Mouse (Mus musculus) liver, embryonic 11.5 days (tissue): ENCODE measurements around the gene Tdgf1. TPM values are rescaled to one million over a fixed set of nuclear protein-coding genes. Genes with fewer than 3 reads are reported as not detected.

Experiments
- ATAC-seq: fragments of 200-750 bp; cut with Nextera tagmentation; replicated peaks from 2 replicates; pipeline ENCODE4 v1.8.0; 2017; ENCODE audit warnings: moderate number of reproducible peaks, mild to moderate bottlenecking, moderate TSS enrichment, moderate library complexity; ENCODE audit not compliant: low FRiP score
- DNase-seq: peaks from one replicate; pipeline ENCODE4 v3.0.0-alpha.2; 2017; ENCODE audit warnings: low spot score
- H3K27ac ChIP-seq: fragments of 300-500 bp; sonication (generic); 2 replicates; pipeline ENCODE4 v1.5.1; 2014; ENCODE audit warnings: mild to moderate bottlenecking, low read depth, low read length, control low read depth
- H3K27me3 ChIP-seq: fragments of 300-500 bp; sonication (generic); replicated peaks from 2 replicates; pipeline ENCODE4 v1.6.1; 2014; ENCODE audit warnings: low read length, mixed read lengths; ENCODE audit not compliant: control insufficient read depth, insufficient read depth
- H3K36me3 ChIP-seq: fragments of 300-500 bp; sonication (generic); 2 replicates; pipeline ENCODE4 v1.6.1; 2014; ENCODE audit warnings: mild to moderate bottlenecking, low read length, moderate library complexity, mixed read lengths; ENCODE audit not compliant: control insufficient read depth, insufficient read depth
- H3K4me1 ChIP-seq: fragments of 300-500 bp; sonication (generic); replicated peaks from 2 replicates; pipeline ENCODE4 v1.6.1; 2014; ENCODE audit warnings: low read length, mixed read lengths; ENCODE audit not compliant: control insufficient read depth, insufficient read depth
- H3K4me2 ChIP-seq: fragments of 300-500 bp; sonication (generic); 2 replicates; pipeline ENCODE4 v1.6.1; 2014; ENCODE audit warnings: mild to moderate bottlenecking, control low read depth, moderate library complexity
- H3K4me3 ChIP-seq: fragments of 300-500 bp; sonication (generic); 2 replicates; pipeline ENCODE4 v1.5.1; 2014; ENCODE audit warnings: low read depth, low read length, control low read depth
- H3K9ac ChIP-seq: fragments of 300-500 bp; sonication (generic); 2 replicates; pipeline ENCODE4 v1.6.1; 2014; ENCODE audit warnings: low read depth, low read length, control low read depth
- H3K9me3 ChIP-seq: fragments of 300-500 bp; sonication (generic); 2 replicates; pipeline ENCODE4 v1.6.1; 2016; ENCODE audit warnings: low read length, inconsistent platforms, mixed read lengths; ENCODE audit not compliant: control insufficient read depth
- WGBS: fragments of 180-500 bp; shearing (Covaris S2); extraction: QIAGEN DNeasy Blood & Tissue Kit; methylation state at CpG from one replicate; pipeline ENCODE4 v1.1.7; 2014; 5-methylcytosine and 5-hydroxymethylcytosine counted together
- polyA plus RNA-seq: library from polyadenylated mRNA; unstranded; fragments of >200 nt; fragmentation: Nextera tagmentation; extraction: Ambion mirVana; gene quantifications from 2 replicates; pipeline ENCODE4 v1.2.1, GENCODE M21; 2014

Gene Tdgf1
- not detected in 2 replicates for polyA plus RNA-seq

DNA sequence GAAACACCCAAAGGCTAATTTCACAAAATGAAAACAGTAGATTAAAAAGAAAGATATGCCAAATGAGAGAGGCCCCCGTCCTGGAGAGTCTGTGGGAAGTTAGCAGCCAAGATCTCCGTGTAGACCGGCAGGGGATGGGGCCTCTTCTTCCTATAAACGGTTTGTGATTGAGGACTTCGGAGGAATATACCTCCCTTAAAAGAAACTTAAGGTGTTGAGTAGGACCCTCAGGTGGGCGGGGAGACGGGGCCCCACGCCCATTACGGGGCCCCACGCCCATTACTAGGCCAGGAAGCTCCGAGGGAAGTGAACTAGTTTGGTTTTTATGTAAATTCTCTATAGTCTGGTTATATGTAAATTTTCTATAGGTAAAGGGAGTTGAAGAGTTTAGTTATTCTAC lies at the start of gene Tdgf1:
Gene Tdgf1 (minus strand): TSS at position 233 of the 400 bp plus-strand sequence.
- peaks cover 19% of the 10 kb centered on the region for H3K27me3 ChIP-seq
- no peak for DNase-seq
- no peak within 1 kb of the TSS for H3K27ac ChIP-seq
- no peaks in the 10 kb centered on the region for H3K36me3 ChIP-seq
- 13% methylated on average over 11 of the region's 11 CpGs for WGBS
- no peak for ATAC-seq
- H3K9ac ChIP-seq: no peak within 1 kb of the TSS
- no peaks in the 10 kb centered on the region for H3K9me3 ChIP-seq
- H3K4me1 ChIP-seq: peaks cover 15% of the 10 kb centered on the region; the same call in 1 of the 2 replicates
- H3K4me3 ChIP-seq: no peak within 1 kb of the TSS
- H3K4me2 ChIP-seq: no peak within 1 kb of the TSS

DNA sequence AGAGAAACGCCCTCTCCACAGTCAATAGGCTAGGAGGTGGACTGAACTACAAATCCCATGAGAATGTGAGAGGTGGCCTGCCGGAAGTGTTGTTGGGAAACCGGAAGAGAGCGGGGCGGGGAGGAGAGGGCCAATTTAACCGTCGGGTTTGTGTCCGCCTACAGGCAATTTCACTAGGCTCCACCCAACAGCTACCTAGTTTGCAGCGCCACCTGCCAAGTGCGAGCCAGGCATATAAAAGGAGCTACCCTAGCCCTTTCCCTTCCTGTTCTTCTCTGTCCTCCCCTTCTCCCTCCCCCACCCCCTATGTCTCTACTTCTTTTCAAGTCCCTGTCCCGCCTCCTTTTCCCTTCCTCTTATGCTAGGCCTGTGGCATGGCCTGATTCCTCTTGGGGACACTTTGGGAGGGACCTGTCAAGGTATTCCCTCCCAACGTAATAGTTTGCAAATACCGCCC lies 48.8 kb upstream of the Tdgf1 start:
- Histone ChIP-seq H3K36me3 (no peaks in the 10 kb centered on the region), H3K4me3 (peak overlapping the region; percentile 41), H3K27ac (0 out of 2 replicates have a peak overlapping the region, but pooled peaks have one; percentile 29), H3K27me3 (no peaks in the 10 kb centered on the region), H3K9ac (no peak overlapping the region; the same call in 1 of the 2 replicates), H3K9me3 (no peaks in the 10 kb centered on the region), H3K4me2 (peak overlapping the region; percentile 58), H3K4me1 (no peaks in the 10 kb centered on the region; the same call in 1 of the 2 replicates)
- WGBS: 9% methylated on average over 13 of the region's 13 CpGs
- ATAC-seq: peak; percentile 80
- peak; percentile 78 for DNase-seq

DNA sequence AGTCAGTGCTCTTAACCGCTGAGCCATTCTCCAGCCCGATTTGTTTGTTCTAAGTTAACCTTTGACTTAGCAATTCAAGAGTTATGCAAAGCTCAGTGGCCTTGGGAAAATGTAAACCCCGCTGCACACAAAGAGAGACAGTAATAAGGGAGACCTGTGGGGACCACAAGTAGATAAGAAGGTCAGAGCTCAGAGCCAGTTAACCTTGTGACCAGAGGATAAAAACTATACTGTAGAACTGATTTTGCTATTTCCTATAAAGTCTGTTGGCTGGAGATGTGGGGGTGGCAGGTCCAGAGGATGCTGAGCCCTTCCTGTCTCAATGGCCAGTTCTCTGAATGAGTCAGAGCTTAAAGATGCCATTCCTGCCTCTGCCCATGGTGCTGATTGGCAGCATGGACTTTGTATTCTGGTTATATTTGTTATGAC lies 47.3 kb upstream of the Tdgf1 start:
- H3K36me3 ChIP-seq: no peaks in the 10 kb centered on the region
- 51% methylated on average over 3 of the region's 3 CpGs for WGBS
- H3K9ac ChIP-seq: no peak overlapping the region
- H3K27me3 ChIP-seq: no peaks in the 10 kb centered on the region
- no peak for DNase-seq
- H3K4me1 ChIP-seq: no peaks in the 10 kb centered on the region; the same call in 1 of the 2 replicates
- H3K9me3 ChIP-seq: no peaks in the 10 kb centered on the region
- H3K4me3 ChIP-seq: no peak overlapping the region
- ATAC-seq: peak; percentile 37
- H3K27ac ChIP-seq: peak overlapping the region; percentile 73
- no peak overlapping the region for H3K4me2 ChIP-seq

DNA sequence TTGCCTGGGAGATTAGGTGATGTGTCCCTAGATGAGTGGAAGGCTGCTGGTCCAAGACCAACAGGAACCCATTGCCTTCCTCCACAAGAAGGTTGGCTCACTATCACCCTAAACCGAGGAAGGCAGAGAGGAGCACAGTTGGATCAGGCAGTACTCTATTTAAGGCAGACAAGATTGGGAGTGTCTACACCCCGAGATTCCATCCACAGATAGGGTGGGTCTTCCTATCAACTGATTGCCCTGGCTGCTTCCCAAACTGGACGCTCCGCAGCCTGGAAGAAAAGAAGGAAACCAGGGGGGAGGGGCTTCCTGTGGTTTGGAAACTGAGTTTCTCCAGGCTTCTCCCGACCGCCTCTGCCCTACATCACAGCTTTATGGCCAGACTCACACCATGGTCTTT lies 44.2 kb upstream of the Tdgf1 start, which contains the start of gene Rtp3:
Gene Rtp3 (minus strand): TSS at position 380 of the 400 bp plus-strand sequence.
- Histone ChIP-seq H3K27me3 (no peaks in the 10 kb centered on the region), H3K9ac (no peak within 1 kb of the TSS; the same call in 1 of the 2 replicates), H3K4me2 (peak within 1 kb of the TSS; percentile 48), H3K9me3 (no peaks in the 10 kb centered on the region), H3K36me3 (no peaks in the 10 kb centered on the region), H3K4me3 (peak within 1 kb of the TSS; percentile 8; the same call in 1 of the 2 replicates), H3K27ac (peak within 1 kb of the TSS; percentile 64), H3K4me1 (no peaks in the 10 kb centered on the region; the same call in 1 of the 2 replicates)
- DNase-seq: no peak
- 34% methylated on average over 6 of the region's 6 CpGs for WGBS
- ATAC-seq: no peak

DNA sequence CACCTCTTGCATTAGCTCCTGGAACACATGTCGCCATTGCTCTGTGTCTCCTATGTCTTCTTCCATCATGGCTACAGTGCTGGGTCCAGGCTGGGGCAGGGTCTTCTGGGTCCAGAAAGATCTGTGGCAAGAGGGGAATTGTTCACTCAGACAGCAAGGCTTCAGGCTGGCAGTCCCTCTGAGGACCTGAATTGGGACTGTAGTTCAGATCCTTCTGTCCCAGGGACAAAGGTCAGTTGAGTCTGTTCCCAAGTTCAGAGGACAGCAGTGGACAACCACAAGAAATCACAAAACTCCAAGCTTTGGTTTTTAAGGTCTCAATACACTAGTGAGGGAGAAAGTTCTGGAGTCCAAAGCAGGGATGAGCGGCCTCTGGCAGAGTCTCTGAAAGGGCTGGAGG lies 43.6 kb upstream of the Tdgf1 start:
- DNase-seq: no peak
- no peaks in the 10 kb centered on the region; the same call in 1 of the 2 replicates for H3K4me1 ChIP-seq
- peak overlapping the region; percentile 64 for H3K27ac ChIP-seq
- WGBS: 76% methylated on average over 2 of the region's 2 CpGs
- no peaks in the 10 kb centered on the region for H3K9me3 ChIP-seq
- no peaks in the 10 kb centered on the region for H3K36me3 ChIP-seq
- no peaks in the 10 kb centered on the region for H3K27me3 ChIP-seq
- no peak for ATAC-seq
- no peak overlapping the region; the same call in 1 of the 2 replicates for H3K9ac ChIP-seq
- H3K4me2 ChIP-seq: peak overlapping the region; percentile 48
- peak overlapping the region; percentile 8; the same call in 1 of the 2 replicates for H3K4me3 ChIP-seq

DNA sequence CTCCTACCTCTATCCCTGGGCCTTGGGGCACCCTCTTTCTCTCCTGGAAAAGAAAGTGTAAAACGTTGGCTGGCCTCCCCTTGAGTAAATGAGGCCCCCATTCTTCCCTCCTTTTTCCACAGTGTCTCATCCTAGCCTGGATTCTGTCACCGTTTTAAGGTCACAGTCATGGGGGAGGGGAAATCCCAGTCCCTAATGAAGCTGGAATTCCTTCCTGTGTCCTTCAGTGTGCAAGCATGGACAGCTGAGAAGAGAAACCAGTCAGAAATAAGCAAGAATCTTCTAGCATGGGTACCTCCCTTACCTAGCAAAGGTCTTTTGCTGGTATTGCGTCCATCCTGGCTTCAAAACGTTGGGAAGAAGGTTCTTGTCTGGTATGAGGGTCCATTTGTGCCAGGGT lies 43.2 kb upstream of the Tdgf1 start:
- ATAC-seq (no peak), DNase-seq (no peak)
- peak overlapping the region; percentile 48 for H3K4me2 ChIP-seq
- 53% methylated on average over 4 of the region's 4 CpGs for whole genome bisulfite sequencing
- peak overlapping the region; percentile 8; the same call in 1 of the 2 replicates for H3K4me3 ChIP-seq
- no peaks in the 10 kb centered on the region for H3K27me3 ChIP-seq
- peak overlapping the region; percentile 9; the same call in 1 of the 2 replicates for H3K27ac ChIP-seq
- H3K9ac ChIP-seq: no peak overlapping the region
- H3K9me3 ChIP-seq: no peaks in the 10 kb centered on the region
- no peaks in the 10 kb centered on the region; the same call in 1 of the 2 replicates for H3K4me1 ChIP-seq
- H3K36me3 ChIP-seq: no peaks in the 10 kb centered on the region

DNA sequence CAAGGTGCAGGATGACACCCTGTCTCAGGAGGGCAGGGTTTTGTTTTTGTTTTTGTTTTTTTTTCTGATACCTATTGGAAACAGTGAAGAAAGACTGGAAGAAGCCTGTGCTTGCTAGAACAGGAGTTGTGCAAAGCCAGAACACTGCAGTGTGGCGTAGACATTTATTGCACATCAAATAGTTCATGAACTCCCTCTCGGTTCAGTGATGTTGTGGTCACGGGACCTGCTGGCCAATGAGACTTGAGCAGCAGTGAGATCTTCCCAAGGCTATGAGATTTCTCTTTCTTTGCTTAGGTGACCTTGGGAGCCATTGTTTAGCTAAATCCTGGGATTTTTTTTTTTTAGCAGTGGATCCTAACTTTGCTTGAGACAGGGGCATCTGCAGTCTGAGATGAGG lies 42.1 kb upstream of the Tdgf1 start:
- Histone ChIP-seq H3K4me3 (no peak overlapping the region), H3K27ac (no peak overlapping the region; the same call in 1 of the 2 replicates), H3K4me1 (no peaks in the 10 kb centered on the region), H3K27me3 (no peaks in the 10 kb centered on the region), H3K36me3 (no peaks in the 10 kb centered on the region), H3K9ac (no peak overlapping the region), H3K4me2 (no peak overlapping the region), H3K9me3 (no peaks in the 10 kb centered on the region)
- 66% methylated on average over 3 of the region's 3 CpGs for WGBS
- DNase-seq (no peak), ATAC-seq (no peak)

DNA sequence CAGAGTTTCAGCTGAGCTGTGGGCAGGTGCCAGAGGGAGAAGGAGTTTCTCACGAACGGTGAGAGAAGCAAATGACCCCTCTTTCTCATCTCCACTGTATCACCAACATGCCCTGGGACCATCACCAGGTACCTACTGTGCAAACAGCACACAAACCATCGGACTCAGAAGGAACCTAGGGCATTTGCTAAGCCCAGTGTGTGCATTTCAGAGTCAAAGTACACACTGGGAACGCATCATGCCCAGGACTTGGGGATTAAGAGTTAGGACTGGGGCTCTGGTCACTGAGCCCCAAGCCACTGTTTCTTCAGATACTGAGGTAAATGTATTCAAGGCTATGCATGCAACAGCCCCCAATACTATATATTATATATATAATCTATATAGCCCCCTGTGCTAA lies 41.4 kb upstream of the Tdgf1 start:
- no peak overlapping the region for H3K9ac ChIP-seq
- H3K4me2 ChIP-seq: peak overlapping the region; percentile 36
- WGBS: 79% methylated on average over 4 of the region's 4 CpGs
- H3K4me3 ChIP-seq: no peak overlapping the region
- no peak overlapping the region; the same call in 1 of the 2 replicates for H3K27ac ChIP-seq
- no peaks in the 10 kb centered on the region for H3K4me1 ChIP-seq
- H3K9me3 ChIP-seq: no peaks in the 10 kb centered on the region
- DNase-seq (no peak), ATAC-seq (no peak)
- H3K36me3 ChIP-seq: no peaks in the 10 kb centered on the region
- no peaks in the 10 kb centered on the region for H3K27me3 ChIP-seq

DNA sequence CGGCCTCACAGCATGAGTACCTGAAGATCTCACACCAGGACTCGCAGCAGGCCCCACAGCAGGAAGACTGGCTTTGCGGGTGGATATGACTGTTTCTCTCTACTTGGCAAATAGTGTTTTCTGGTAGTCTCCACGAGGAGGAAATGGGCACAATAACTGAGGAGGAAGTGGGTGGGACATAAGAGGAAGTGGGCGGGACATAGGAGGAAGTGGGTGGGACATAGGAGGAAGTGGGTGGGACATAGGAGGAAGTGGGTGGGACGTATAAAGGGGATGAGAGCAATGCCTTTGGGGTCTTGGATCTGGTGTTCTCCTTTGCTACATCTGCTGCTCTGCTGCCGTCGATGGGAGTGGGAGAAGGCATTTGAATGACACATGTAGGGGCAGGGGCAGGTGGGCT lies 40.0 kb upstream of the Tdgf1 start:
- Histone ChIP-seq H3K27ac (no peak overlapping the region), H3K4me1 (no peaks in the 10 kb centered on the region), H3K9me3 (no peaks in the 10 kb centered on the region), H3K27me3 (no peaks in the 10 kb centered on the region), H3K4me3 (no peak overlapping the region), H3K36me3 (no peaks in the 10 kb centered on the region), H3K4me2 (no peak overlapping the region), H3K9ac (no peak overlapping the region)
- DNase-seq: no peak
- no peak for ATAC-seq
- WGBS: 86% methylated on average over 8 of the region's 8 CpGs
